ENCODE assay signal across 15 mouse cellular contexts in genomic region chr14:25686216-25686945, GRCm38 (mm10). TPM values are rescaled to one million over a fixed set of nuclear protein-coding genes. Genes with fewer than 3 reads are reported as not detected.
DNase-seq lines count a peak whose midpoint lies in the region; ATAC-seq and TF ChIP-seq lines count a peak whose summit lies in the region.
"Had no signal": no experiment of that assay in that cellular context is flagged by ENCODE, and none has a peak within 500 bp of the region (broad histone marks: within the 10 kb centered on the region; RNA-seq: fewer than 3 reads in every experiment).

No protein-coding gene starts in this region.

- no peak overlapping the region for H3K4me3 ChIP-seq in heart, adult 2 months
- no peak overlapping the region for H3K4me3 ChIP-seq in liver, embryonic 13.5 days (replicated peaks)
- H3K4me3 ChIP-seq in stomach, postnatal 0 days (ENCODE audit: low read depth, low read length) = no peak overlapping the region
- H3K4me3 ChIP-seq: layer of hippocampus, adult 2 months; left cerebral cortex, adult 2 months; limb, embryonic 13.5 days had no signal

- 45% methylated on average over 7 of the region's 7 CpGs for WGBS in heart, adult 2 months
- 51% methylated on average over 7 of the region's 7 CpGs for WGBS in liver, embryonic 13.5 days (ENCODE audit: insufficient replicate concordance)
- 51% methylated on average over 7 of the region's 7 CpGs for WGBS in stomach, postnatal 0 days

- peak overlapping the region; percentile 82 for H3K27ac ChIP-seq in heart, adult 2 months
- H3K27ac ChIP-seq in liver, embryonic 13.5 days = no peak overlapping the region
- H3K27ac ChIP-seq in stomach, postnatal 0 days (replicated peaks) = peak overlapping the region; percentile 86
- H3K27ac ChIP-seq: layer of hippocampus, adult 2 months; left cerebral cortex, adult 2 months; limb, embryonic 13.5 days had no signal

- no peaks in the 10 kb centered on the region for H3K27me3 ChIP-seq in heart, adult 2 months (ENCODE audit: control insufficient read depth, insufficient read depth, low read length)
- H3K27me3 ChIP-seq in liver, embryonic 13.5 days = 0 out of 2 replicates have a peak, but pooled peaks cover 2% of the 10 kb centered on the region
- no peaks in the 10 kb centered on the region for H3K27me3 ChIP-seq in stomach, postnatal 0 days (ENCODE audit: control insufficient read depth, insufficient read depth, low read length)
- H3K27me3 ChIP-seq: limb, embryonic 13.5 days had no signal

- no peaks in the 10 kb centered on the region for H3K36me3 ChIP-seq in heart, adult 2 months (ENCODE audit: control insufficient read depth, insufficient read depth, low read length)
- H3K36me3 ChIP-seq in liver, embryonic 13.5 days = no peaks in the 10 kb centered on the region
- H3K36me3 ChIP-seq in stomach, postnatal 0 days (ENCODE audit: control insufficient read depth, insufficient read depth, low read length) = no peaks in the 10 kb centered on the region
- H3K36me3 ChIP-seq: limb, embryonic 13.5 days had no signal

- no peaks in the 10 kb centered on the region for H3K79me2 ChIP-seq in heart, adult 2 months (replicated peaks; ENCODE audit: control insufficient read depth, insufficient read depth, low read length)

- no peaks in the 10 kb centered on the region for H3K9me3 ChIP-seq in liver, embryonic 13.5 days (replicated peaks)
- H3K9me3 ChIP-seq in stomach, postnatal 0 days (ENCODE audit: control insufficient read depth, low read length) = no peaks in the 10 kb centered on the region
- H3K9me3 ChIP-seq: limb, embryonic 13.5 days had no signal

- TF ChIP-seq EP300 in heart, adult 2 months (IDR thresholded peaks at IDR 0.05; ENCODE audit: insufficient read depth, low read depth, low read length) = no peak
- no peak for TF ChIP-seq EP300 in stomach, postnatal 0 days (optimal IDR thresholded peaks at IDR 0.05)

- peaks cover 1% of the 10 kb centered on the region; the same call in 1 of the 2 replicates for H3K4me1 ChIP-seq in heart, adult 2 months (ENCODE audit: control insufficient read depth, insufficient read depth, low read length)
- peaks cover 17% of the 10 kb centered on the region for H3K4me1 ChIP-seq in liver, embryonic 13.5 days (replicated peaks)
- peaks cover 7% of the 10 kb centered on the region for H3K4me1 ChIP-seq in stomach, postnatal 0 days (replicated peaks; ENCODE audit: control insufficient read depth, insufficient read depth)

- TF ChIP-seq CTCF in heart, adult 2 months (IDR thresholded peaks at IDR 0.05) = no peak
- no peak for TF ChIP-seq CTCF in stomach, postnatal 0 days (IDR thresholded peaks at IDR 0.05; ENCODE audit: low read depth)

- no peak overlapping the region for H3K9ac ChIP-seq in heart, adult 2 months (ENCODE audit: low read depth, low read length)
- no peak overlapping the region for H3K9ac ChIP-seq in liver, embryonic 13.5 days
- H3K9ac ChIP-seq in stomach, postnatal 0 days (ENCODE audit: low read length) = no peak overlapping the region
- H3K9ac ChIP-seq: limb, embryonic 13.5 days had no signal

- intact Hi-C loops in heart, adult 2 months (cut with DNase I) = no loop called here

- H3K4me2 ChIP-seq in liver, embryonic 13.5 days = no peak overlapping the region
- no peak overlapping the region for H3K4me2 ChIP-seq in stomach, postnatal 0 days (replicated peaks; ENCODE audit: low read depth)
- H3K4me2 ChIP-seq: limb, embryonic 13.5 days had no signal

- no peak for DNase-seq in heart, adult 2 months
- DNase-seq in heart, adult 11 months = no peak
- DNase-seq in lung, postnatal 36 days = peak; percentile 23
- no peak for DNase-seq in lung, postnatal 25 days (ENCODE audit: low spot score)
- DNase-seq in liver, embryonic 13.5 days = no peak
- DNase-seq in stomach, postnatal 0 days (ENCODE audit: low spot score) = peak; percentile 58
- DNase-seq in embryo, embryonic 10 days (ENCODE audit: low spot score) = no peak
- DNase-seq: cerebellum, adult 11-12 months; midbrain, embryonic 14.5 days had no signal

- 0 out of 2 replicates have a peak, but pooled peaks have one; percentile 47 for ATAC-seq in liver, embryonic 13.5 days (ENCODE audit: low read depth)
- peak; percentile 78 for ATAC-seq in stomach, postnatal 0 days (ENCODE audit: low FRiP score, low TSS enrichment)
- ATAC-seq in megakaryocyte, adult 5-6 weeks (ENCODE audit: poor library complexity, severe bottlenecking) = no peak
- ATAC-seq: hindbrain, embryonic 16.5 days; Patski had no signal

- TF ChIP-seq POLR2A in heart, adult 2 months (IDR thresholded peaks at IDR 0.05; ENCODE audit: insufficient read depth, low read depth, low read length) = no peak

RNA-seq across cellular contexts. Expression of gene Ppif, which starts 7.6 kb away (rescaled TPM):
- 100 to 1,000 TPM; 244 to 288 TPM for total RNA-seq in heart, adult 2 months (2021)
- 487 and 529 TPM in 2 replicates for polyA plus RNA-seq in heart, adult 2 months (2012; rRNA removed)
- polyA plus RNA-seq in liver, embryonic 13.5 days (2015; fragmentation: Nextera tagmentation; extraction: Ambion mirVana) = 37.8 and 52.3 TPM in 2 replicates
- polyA plus RNA-seq in stomach, postnatal 0 days (2015; fragmentation: Nextera tagmentation; extraction: Ambion mirVana) = 66.1 and 74.6 TPM in 2 replicates
- total RNA-seq in megakaryocyte, adult 5-6 weeks (2015) = 27.5 and 30.6 TPM in 2 replicates
- total RNA-seq in megakaryocyte, adult 5-6 weeks (2017) = 6.1 and 9.3 TPM in 2 replicates

Comparison
In these comparisons a context has a peak if more than half of its experiments do, and no peak if none do; other contexts are left out.
1. DNase-seq: peak in lung, postnatal 36 days (single experiment) and stomach, postnatal 0 days (single experiment); none in heart, adult 2 months (0 of 2), heart, adult 11 months (single experiment), lung, postnatal 25 days (single experiment), liver, embryonic 13.5 days (single experiment) and embryo, embryonic 10 days (single experiment).